Mouse (Mus musculus) cerebellum, postnatal 10 days (tissue): ENCODE data around the gene Sema3b.

Experiments used
- DNase-seq, 2 experiments: peaks; one replicate each; pipeline ENCODE4 v3.0.0; 2021; ENCODE audit warnings: mixed read lengths in 2 of 2

Gene Sema3b

DNA sequence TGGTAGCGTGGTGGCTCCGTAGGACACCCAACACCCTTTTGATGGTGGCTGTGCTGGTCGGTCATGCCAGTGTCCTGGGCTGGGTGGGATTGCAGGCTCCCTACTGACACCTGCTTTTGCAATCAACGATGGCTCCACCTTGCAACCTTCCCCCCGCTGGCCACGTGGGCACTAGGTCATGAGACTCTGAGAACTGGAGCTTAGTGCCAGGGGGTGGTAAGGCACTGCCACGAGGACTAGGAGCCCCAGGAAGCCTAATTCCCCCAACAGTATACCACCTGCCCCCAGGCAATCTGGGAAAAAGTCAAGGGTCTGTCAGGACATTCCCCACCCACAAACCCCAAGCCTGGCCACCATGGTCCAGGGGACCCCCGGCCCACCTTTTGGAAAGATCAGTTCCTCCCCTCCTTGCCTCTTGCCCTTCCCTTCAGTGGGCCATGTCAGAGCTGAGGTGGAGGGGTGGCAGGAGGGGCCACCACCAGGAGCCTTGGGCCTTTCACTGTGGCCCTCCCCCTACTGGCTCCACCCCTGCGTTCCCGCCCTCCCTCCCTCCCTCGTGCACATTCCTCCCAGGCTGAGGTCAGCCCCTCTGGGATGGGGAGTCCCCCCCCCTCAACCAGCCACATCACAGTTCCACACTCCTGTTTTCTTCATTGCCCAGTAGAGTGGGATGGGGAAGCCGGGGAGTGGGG, at the start of gene Sema3b:
Gene Sema3b, minus strand, starts transcription at position 489 of the 692 bp plus-strand sequence.
- DNase-seq: no peak

GRCm38 (mm10) chr9:107658096-107658495, 49.1 kb upstream of the Sema3b start:
- no peak for DNase-seq

DNA sequence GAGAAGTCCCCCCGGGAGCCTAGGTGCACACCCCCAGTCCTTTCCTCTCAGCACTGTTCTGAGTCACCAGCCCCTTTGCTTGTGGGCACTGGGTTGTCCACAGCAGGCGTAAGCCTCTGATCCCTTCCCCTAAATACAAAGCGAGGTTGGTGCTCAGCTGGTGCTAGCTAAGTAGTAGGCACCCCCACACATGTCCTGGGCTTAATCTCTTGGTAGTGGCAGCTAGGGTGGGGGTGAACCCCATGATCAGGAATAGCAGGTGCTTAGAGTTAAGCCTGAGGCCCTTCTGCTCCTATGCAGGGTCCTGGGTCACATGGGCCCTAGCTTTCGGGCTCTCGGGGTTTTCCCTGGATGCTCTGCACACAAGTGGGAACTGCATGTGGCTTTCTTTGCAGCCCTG, 48.1 kb upstream of the Sema3b start:
- DNase-seq: no peak

GRCm38 (mm10) chr9:107654585-107654984, 45.6 kb upstream of the Sema3b start:
- DNase-seq: no peak

- no peak for DNase-seq
Observed at GRCm38 (mm10) chr9:107653474-107653873, 44.4 kb upstream of the Sema3b start.

DNA sequence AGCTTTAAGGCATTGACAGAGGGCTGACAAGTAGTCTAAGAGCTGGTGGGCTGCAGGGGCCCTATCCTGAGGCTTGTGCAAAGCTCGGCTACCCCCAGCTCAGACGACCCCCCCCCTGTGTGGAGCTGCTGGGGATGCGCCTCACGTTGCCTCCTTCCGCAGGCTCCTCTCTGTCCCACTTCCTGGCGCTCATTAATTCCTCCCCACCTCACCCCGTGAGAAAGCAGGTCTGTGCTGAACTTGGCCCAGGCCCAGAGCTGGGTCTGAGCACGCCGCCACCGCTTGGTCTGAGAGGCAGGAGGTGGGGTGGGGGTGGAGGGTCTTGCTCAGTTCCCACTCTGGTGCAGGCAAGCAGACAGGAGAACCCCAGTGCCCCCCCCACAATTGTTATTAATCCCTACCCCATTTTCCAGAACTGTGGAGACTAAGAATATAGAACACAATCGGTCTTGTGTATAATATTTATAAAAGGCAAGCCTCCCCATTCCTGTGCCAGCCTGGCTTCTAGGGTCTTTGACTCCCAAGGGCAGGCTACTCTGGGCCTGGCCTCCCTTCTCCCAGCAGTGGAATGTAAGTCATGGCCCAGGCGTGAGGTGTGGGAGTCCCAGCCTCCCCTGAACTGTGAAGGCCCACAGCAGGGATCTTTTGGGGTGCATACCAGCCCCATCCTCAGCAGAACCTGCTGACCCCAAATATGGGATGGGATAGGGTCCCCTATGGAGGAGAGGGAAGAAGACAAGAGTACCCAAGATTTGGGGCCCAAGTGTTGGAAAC, 41.9 kb upstream of the Sema3b start:
- peak; percentile 61 to 73 for DNase-seq

- DNase-seq: peak in 1 of 2 experiments; percentile 26
Observed at GRCm38 (mm10) chr9:107650225-107650624, 41.2 kb upstream of the Sema3b start.

GRCm38 (mm10) chr9:107648767-107649166, 39.7 kb upstream of the Sema3b start:
- no peak for DNase-seq

- DNase-seq: no peak
Observed at GRCm38 (mm10) chr9:107646975-107647374, 37.9 kb upstream of the Sema3b start.

- DNase-seq: peak; percentile 91 to 93
Observed at GRCm38 (mm10) chr9:107645577-107645976, 36.5 kb upstream of the Sema3b start.

- DNase-seq: no peak
Observed at GRCm38 (mm10) chr9:107645153-107645510, 36.1 kb upstream of the Sema3b start.

GRCm38 (mm10) chr9:107644495-107645152, 35.6 kb upstream of the Sema3b start:
- DNase-seq: peak; percentile 97 to 98

DNA sequence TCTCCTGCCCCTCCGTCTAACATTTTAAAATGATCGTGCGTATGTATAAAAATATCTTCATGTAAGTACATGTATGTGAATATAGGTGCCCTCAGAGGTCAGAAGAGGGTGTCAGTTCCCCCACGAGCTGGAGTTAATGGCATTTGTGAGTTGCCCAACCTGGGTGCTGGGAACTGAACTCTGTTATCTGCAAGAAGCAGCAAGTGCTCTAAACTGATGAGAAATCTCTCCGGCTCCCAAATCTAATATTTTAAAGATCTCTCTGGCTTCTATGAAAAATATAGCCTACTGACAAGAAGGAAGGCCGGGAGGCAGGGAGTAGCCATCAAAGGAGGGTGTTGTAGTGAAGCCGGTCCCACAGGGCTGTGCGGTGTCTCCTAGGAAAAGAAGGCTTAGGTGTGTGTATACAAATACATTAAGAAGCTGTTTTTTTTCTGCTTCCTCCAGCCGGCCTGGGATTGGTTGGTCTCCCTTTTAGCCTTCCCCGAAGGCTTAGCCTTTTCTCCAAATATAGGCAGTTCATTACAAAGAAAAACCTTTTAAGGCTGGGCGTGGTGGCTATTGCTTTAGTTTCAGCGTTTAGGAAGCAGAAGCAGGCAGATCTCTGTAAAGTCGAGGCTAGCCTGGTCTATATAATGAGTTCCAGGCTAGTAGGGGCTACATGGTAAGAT, 34.6 kb upstream of the Sema3b start:
- peak in 1 of 2 experiments; percentile 14 for DNase-seq

DNA sequence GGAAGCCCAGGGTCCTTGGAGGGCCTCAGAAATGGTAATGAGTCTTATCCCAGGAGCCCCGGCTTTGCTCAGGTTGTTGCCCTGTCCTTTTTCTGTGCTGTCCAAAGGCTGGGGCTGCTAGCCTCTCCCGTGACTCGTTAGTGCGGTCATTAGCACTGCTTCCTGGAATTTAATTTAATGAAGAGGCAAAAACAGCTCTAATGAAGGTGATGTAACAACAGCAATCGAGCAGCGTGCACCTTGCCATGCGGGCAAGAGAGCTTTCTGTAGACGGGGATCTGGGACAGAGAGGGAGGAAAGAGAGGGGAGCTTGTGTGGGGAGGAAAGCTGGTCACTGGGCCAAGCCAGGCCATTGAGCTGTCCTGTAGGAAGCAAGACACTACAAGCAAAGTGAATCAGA, 32.6 kb upstream of the Sema3b start:
- no peak for DNase-seq

DNA sequence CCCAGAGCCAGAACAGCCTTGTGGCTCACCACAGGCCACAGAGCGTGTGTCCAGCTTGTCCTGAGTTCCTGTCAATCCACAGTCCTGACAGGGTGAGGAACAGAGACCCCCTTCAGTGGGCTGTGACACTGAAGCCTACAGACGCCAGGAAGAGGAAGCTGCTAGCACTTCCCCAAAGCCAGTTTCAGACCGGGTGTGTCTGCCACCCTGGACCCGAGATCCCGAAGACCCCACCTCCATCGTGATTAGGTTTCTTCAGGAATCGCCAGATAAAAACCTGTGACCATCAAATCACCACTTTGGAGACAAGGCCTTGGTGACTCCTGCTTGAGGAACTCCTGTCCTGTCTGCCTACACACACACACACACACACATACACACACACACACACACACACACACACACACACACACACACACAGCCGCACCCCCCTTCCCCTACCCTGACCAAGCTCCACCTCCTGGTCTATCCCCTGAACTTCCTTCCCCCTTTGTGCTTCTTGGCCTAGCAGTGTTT, 31.3 kb upstream of the Sema3b start:
- DNase-seq: no peak

DNA sequence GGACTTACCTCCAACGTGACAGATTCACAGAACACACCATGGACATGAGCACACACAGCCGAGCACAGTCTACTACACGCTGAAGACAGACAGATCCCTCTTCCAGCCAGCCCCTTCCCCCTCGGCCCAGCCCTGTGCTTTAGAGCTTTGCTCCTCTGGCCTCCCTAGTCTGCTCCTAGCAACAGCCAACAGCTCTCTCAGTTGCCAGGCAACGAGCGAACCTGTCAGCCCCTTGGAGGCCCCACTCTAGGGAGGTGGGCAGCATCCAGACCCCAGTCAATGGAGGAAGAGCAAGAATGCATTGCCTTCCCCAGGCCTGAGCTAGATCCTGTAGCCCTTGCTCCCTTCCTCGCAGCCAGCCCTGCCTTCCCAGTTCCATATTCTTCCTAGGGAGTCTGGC, 28.0 kb upstream of the Sema3b start:
- peak; percentile 28 to 49 for DNase-seq

DNA sequence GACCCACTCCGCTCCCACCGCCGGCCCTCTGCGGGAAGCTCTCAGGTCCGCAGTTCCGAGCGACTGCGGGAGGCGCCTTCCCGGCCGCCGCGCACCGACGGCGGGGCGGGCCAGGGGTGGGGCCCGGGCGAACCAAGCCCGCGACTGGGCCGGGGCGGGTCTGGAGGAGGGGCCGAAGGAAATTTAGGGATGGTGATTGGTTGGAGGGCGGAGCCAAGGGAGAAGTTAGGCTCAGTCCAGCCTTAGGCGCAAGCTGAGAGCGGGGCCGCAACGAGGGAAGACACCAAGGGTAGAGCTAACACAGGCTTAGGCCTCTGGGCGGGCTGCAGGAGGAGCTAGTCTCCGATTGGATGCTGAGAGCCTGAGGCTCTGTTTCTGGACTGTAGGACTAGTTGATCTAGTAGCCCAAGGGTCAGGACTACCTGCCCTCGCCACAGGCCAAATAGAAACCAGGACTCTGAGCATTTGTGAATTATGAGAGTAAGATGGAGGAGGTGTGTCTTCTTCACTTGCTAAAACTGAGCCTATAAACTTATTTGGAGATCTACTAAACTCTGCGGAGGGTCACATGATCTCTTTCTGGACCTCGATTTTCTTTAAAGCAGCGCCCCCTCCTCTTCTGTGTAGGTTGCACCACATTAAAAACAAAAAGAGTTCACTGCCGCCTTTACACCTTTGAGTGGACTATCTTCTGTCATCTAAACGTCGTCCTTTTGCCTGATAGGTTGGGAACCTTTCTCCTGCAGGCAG, 26.4 kb upstream of the Sema3b start, which contains the start of gene Gnai2:
Gene Gnai2, minus strand, starts transcription at position 89 of the 750 bp plus-strand sequence.
- peak; percentile 93 to 96 for DNase-seq

- DNase-seq: no peak
Observed at GRCm38 (mm10) chr9:107634406-107635278, 25.6 kb upstream of the Sema3b start.

DNA sequence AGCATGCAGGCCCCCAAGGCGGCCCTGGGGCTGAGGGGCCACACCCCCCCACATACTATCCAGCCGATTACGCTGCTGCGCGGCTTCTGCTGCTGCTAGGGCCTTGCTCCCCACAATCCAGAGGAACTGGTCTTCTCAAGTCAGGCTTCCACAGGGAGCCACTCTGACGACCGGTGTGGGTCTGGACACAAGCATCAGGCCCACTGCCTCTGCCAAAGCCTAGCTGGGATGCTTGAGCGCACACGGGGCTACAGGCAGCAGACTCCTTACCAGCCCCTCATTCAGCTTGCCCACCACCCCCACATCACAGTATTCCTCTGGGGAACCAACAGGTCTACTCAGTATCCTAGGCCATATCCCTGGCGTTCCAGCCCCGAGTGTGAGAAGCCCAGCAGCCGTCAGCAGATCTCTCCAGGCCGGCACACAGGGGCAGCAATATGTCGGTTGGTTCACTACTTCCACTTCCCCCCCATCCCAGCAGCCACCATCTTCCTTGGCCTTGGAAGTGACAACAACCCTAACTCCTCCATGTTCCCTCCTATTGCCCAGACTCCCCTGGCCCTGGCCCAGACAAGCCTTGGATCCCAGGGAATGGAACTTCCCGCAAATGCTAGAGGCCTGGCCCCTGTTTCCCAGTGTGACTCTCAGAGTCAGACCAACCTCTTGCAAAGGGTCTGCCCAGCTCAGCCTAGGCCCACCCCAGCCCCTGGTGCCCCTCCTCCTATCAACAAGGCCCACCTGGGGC, 24.8 kb upstream of the Sema3b start:
- peak; percentile 52 to 60 for DNase-seq

DNA sequence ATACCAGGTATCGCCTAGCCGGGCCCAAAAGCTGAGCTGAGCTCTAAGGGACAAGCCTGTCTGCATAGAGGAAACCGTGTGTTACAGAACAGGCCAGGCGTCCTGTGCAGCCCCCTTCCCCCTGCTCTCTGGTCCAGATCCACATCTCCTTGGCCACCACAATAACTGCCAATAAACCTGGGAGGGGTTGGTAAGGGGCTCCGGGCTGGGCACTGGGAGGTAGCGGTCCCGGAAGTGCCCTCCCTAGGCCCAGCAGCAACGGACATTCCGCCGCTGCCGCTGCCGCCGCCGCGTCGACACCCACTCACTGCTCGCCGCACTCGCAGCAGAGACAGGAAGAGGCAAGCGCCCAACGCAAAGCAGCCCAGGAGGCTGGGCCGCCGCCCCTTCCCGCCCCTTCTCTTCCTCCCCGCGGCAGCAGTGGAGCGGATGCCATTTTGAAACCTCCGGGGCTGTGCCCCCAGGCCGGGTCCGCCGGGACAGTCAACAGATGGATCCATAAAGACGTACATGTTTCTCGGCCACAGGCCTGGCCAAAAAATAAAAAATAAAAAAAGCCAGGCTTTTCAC, 24.1 kb upstream of the Sema3b start:
- peak; percentile 64 to 65 for DNase-seq
